Mouse (Mus musculus): ENCODE data around the gene Usp15. TPM values are rescaled to one million over a fixed set of nuclear protein-coding genes. Genes with fewer than 3 reads are reported as not detected.
A peak's percentile ranks its signal among the peaks of the same experiment; 100 is the strongest.
"Not testable (repeated sequence)": the region's sequence is repeated elsewhere in the genome, so short reads cannot be mapped to it uniquely, and the experiment has no call there.

Usp15 gene
- 100 to 1,000 TPM; 116 to 122 TPM for total RNA-seq (2021)

- DNase-seq (ENCODE audit: extremely low spot score in 1 of 2, low spot score in 2 of 2): peak; percentile 89 to 97
- intact Hi-C loops (cut with DNase I): no loop called here
Observed at GRCm38 (mm10) chr10:123196835-123197559, at the start of gene Usp15. Gene Usp15 (minus strand): TSS chr10:123196995.

- no peak for DNase-seq (ENCODE audit: extremely low spot score in 1 of 2, low spot score in 2 of 2)
- intact Hi-C loops (cut with DNase I): no loop called here
Observed at GRCm38 (mm10) chr10:123229420-123229819, 32.6 kb upstream of the Usp15 start.

GRCm38 (mm10) chr10:123222785-123223184, 26.0 kb upstream of the Usp15 start:
- no peak for DNase-seq (ENCODE audit: extremely low spot score in 1 of 2, low spot score in 2 of 2)
- intact Hi-C loops (cut with DNase I): no loop called here

- DNase-seq (ENCODE audit: extremely low spot score in 1 of 2, low spot score in 2 of 2): no peak
Observed at GRCm38 (mm10) chr10:123209517-123209916, 12.7 kb upstream of the Usp15 start.

GRCm38 (mm10) chr10:123208336-123208735, 11.5 kb upstream of the Usp15 start:
- intact Hi-C loops (cut with DNase I): no loop called here

More at GRCm38 (mm10) chr10:123209517-123209916, 12.7 kb upstream of the Usp15 start:
- intact Hi-C loops (cut with DNase I): no loop called here

GRCm38 (mm10) chr10:123206074-123206473, 9.3 kb upstream of the Usp15 start:
- DNase-seq (ENCODE audit: extremely low spot score in 1 of 2, low spot score in 2 of 2): no peak
- intact Hi-C loops (cut with DNase I): no loop called here

More at GRCm38 (mm10) chr10:123208336-123208735, 11.5 kb upstream of the Usp15 start:
- DNase-seq (ENCODE audit: extremely low spot score in 1 of 2, low spot score in 2 of 2): no peak

GRCm38 (mm10) chr10:123205364-123205763, 8.6 kb upstream of the Usp15 start:
- intact Hi-C loops (cut with DNase I); DNase-seq (ENCODE audit: extremely low spot score in 1 of 2, low spot score in 2 of 2): not testable (repeated sequence)

GRCm38 (mm10) chr10:123201981-123202758, 5.4 kb upstream of the Usp15 start:
- DNase-seq (ENCODE audit: extremely low spot score in 1 of 2, low spot score in 2 of 2): no peak
- intact Hi-C loops (cut with DNase I): no loop called here

- intact Hi-C loops (cut with DNase I): no loop called here
- no peak for DNase-seq (ENCODE audit: extremely low spot score in 1 of 2, low spot score in 2 of 2)
Observed at GRCm38 (mm10) chr10:123201436-123201835, 4.6 kb upstream of the Usp15 start.

GRCm38 (mm10) chr10:123200996-123201395, 4.2 kb upstream of the Usp15 start:
- no peak for DNase-seq (ENCODE audit: extremely low spot score in 1 of 2, low spot score in 2 of 2)
- intact Hi-C loops (cut with DNase I): no loop called here

- intact Hi-C loops (cut with DNase I): no loop called here
- DNase-seq (ENCODE audit: extremely low spot score in 1 of 2, low spot score in 2 of 2): no peak
Observed at GRCm38 (mm10) chr10:123200320-123200659, 3.5 kb upstream of the Usp15 start.

- intact Hi-C loops (cut with DNase I): no loop called here
- no peak for DNase-seq (ENCODE audit: extremely low spot score in 1 of 2, low spot score in 2 of 2)
Observed at GRCm38 (mm10) chr10:123199615-123200319, 3.0 kb upstream of the Usp15 start.

- intact Hi-C loops (cut with DNase I): no loop called here
- no peak for DNase-seq (ENCODE audit: extremely low spot score in 1 of 2, low spot score in 2 of 2)
Observed at GRCm38 (mm10) chr10:123199119-123199518, 2.3 kb upstream of the Usp15 start.

GRCm38 (mm10) chr10:123198183-123198582, 1.4 kb upstream of the Usp15 start:
- intact Hi-C loops (cut with DNase I): no loop called here
- no peak for DNase-seq (ENCODE audit: extremely low spot score in 1 of 2, low spot score in 2 of 2)

GRCm38 (mm10) chr10:123195961-123196834, 597 bp downstream of the Usp15 start:
- peak in 1 of 2 experiments; percentile 71 for DNase-seq (ENCODE audit: extremely low spot score in 1 of 2, low spot score in 2 of 2)
- intact Hi-C loops (cut with DNase I): no loop called here

- intact Hi-C loops (cut with DNase I): no loop called here
Observed at GRCm38 (mm10) chr10:123195501-123195900, 1.3 kb downstream of the Usp15 start.

GRCm38 (mm10) chr10:123191038-123191437, 5.8 kb downstream of the Usp15 start:
- no peak for DNase-seq (ENCODE audit: extremely low spot score in 1 of 2, low spot score in 2 of 2)
- intact Hi-C loops (cut with DNase I): no loop called here

More at GRCm38 (mm10) chr10:123195501-123195900, 1.3 kb downstream of the Usp15 start:
- DNase-seq (ENCODE audit: extremely low spot score in 1 of 2, low spot score in 2 of 2): no peak

- DNase-seq (ENCODE audit: extremely low spot score in 1 of 2, low spot score in 2 of 2): no peak
- intact Hi-C loops (cut with DNase I): no loop called here
Observed at GRCm38 (mm10) chr10:123187337-123187736, 9.5 kb downstream of the Usp15 start.

- no peak for DNase-seq (ENCODE audit: extremely low spot score in 1 of 2, low spot score in 2 of 2)
- intact Hi-C loops (cut with DNase I): no loop called here
Observed at GRCm38 (mm10) chr10:123185907-123186306, 10.9 kb downstream of the Usp15 start.

Measured in left cerebral cortex, postnatal 10 days (tissue).